Mouse (Mus musculus) brain, embryonic 14.5 days (tissue): ENCODE data around the gene Nmt1. TPM values are rescaled to one million over a fixed set of nuclear protein-coding genes. Genes with fewer than 3 reads are reported as not detected.
A peak's percentile ranks its signal among the peaks of the same experiment; 100 is the strongest.

Source experiments
- DNase-seq: peaks from one replicate; pipeline ENCODE4 v3.0.0-alpha.2; 2011; ENCODE audit warnings: low read depth
- CTCF ChIP-seq: fragments of 200-500 bp; IDR thresholded peaks from 2 replicates; pipeline ENCODE4 v1.5.1; 2012; ENCODE audit warnings: inconsistent platforms, mild to moderate bottlenecking, moderate library complexity, borderline replicate concordance; ENCODE audit not compliant: insufficient read depth, insufficient read length; ENCODE audit errors: extremely low read depth
- POLR2A ChIP-seq: fragments of 200-500 bp; IDR thresholded peaks from 2 replicates; pipeline ENCODE4 v1.6.1; 2012; ENCODE audit warnings: mild to moderate bottlenecking, inconsistent platforms, borderline replicate concordance; ENCODE audit not compliant: poor library complexity, insufficient read depth, insufficient read length, severe bottlenecking; ENCODE audit errors: extremely low read depth
- polyA plus RNA-seq: library from polyadenylated mRNA; depleted of rRNA; stranded (reverse); fragments of >200 nt; gene quantifications from 2 replicates; pipeline ENCODE4 v1.2.3, GENCODE M21; 2012; rRNA removed

The Nmt1 gene
- polyA plus RNA-seq, 1 experiment, result 40.1 TPM

- DNase-seq, result peak; percentile 85
These were observed 89.1 kb downstream of the Nmt1 start for GRCm38 (mm10) chr11:103116959-103117590.

DNA sequence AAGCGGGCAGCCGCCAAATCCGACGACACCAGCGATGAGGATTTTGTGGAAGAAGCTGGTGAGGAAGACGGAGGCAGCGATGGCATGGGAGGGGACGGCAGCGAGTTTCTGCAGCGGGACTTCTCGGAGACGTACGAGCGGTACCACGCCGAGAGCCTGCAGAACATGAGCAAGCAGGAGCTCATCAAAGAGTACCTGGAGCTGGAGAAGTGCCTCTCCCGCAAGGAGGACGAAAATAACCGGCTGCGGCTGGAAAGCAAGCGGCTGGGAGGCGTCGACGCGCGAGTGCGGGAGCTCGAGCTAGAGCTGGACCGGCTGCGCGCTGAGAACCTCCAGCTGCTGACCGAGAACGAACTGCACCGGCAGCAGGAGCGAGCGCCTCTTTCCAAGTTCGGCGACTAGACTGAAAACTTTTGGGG, 89.6 kb downstream of the Nmt1 start:
- DNase-seq, result peak; percentile 68
- TF ChIP-seq CTCF (no peak), POLR2A (no peak)

More at GRCm38 (mm10) chr11:103116959-103117590, 89.1 kb downstream of the Nmt1 start:
- TF ChIP-seq POLR2A (no peak), CTCF (peak; percentile 70)

Other genes starting within 250 kb of the Nmt1 start
- gene Gjc1, start 208.5 kb upstream of the Nmt1 start, polyA plus RNA-seq, result 52.2 and 61.0 TPM in 2 replicates
- gene Higd1b, start 192.3 kb upstream of the Nmt1 start, polyA plus RNA-seq, result 4.3 and 4.9 TPM in 2 replicates
- 114 and 117 TPM in 2 replicates for gene Eftud2, start 147.2 kb upstream of the Nmt1 start, polyA plus RNA-seq
- gene Ccdc103, start 147.0 kb upstream of the Nmt1 start, polyA plus RNA-seq, result 1.1 and 1.3 TPM in 2 replicates
- gene Fam187a, start 143.0 kb upstream of the Nmt1 start, polyA plus RNA-seq, result 0.09 and 0.12 TPM in 2 replicates
- 0.26 and 0.29 TPM in 2 replicates for gene Gfap, start 127.3 kb upstream of the Nmt1 start, polyA plus RNA-seq
- gene Kif18b, start 103.1 kb upstream of the Nmt1 start, polyA plus RNA-seq, result 9.3 and 15.9 TPM in 2 replicates
- gene C1ql1, start 81.5 kb upstream of the Nmt1 start, polyA plus RNA-seq, result 12.2 and 19.0 TPM in 2 replicates
- 236 and 262 TPM in 2 replicates for gene Dcakd, start 143 bp downstream of the Nmt1 start, polyA plus RNA-seq
- 3.6 TPM in 2 replicates for gene Plcd3, start 73.5 kb downstream of the Nmt1 start, polyA plus RNA-seq
- gene Acbd4, start 73.5 kb downstream of the Nmt1 start, polyA plus RNA-seq, result 4.5 and 4.6 TPM in 2 replicates
- 14.4 and 18.9 TPM in 2 replicates for gene Hexim1, start 88.0 kb downstream of the Nmt1 start, polyA plus RNA-seq
- 12.5 and 18.7 TPM in 2 replicates for gene Hexim2, start 104.2 kb downstream of the Nmt1 start, polyA plus RNA-seq
- gene Fmnl1, start 142.9 kb downstream of the Nmt1 start, polyA plus RNA-seq, result 16.1 and 28.6 TPM in 2 replicates
- 1.4 and 1.7 TPM in 2 replicates for gene 1700023F06Rik, start 180.4 kb downstream of the Nmt1 start, polyA plus RNA-seq
- gene Spata32, start 190.2 kb downstream of the Nmt1 start, polyA plus RNA-seq, result 0.48 and 0.68 TPM in 2 replicates
- gene Map3k14, start 239.3 kb downstream of the Nmt1 start, polyA plus RNA-seq, result 4.6 and 6.3 TPM in 2 replicates